Mouse (Mus musculus) lung, postnatal 0 days (tissue): ENCODE measurements around the gene Krtap15. TPM values are rescaled to one million over a fixed set of nuclear protein-coding genes. Genes with fewer than 3 reads are reported as not detected.

Experiments used
- ATAC-seq: fragments of 200-750 bp; cut with Nextera tagmentation; 2 replicates; pipeline ENCODE4 v1.8.0; 2017; ENCODE audit warnings: moderate library complexity
- DNase-seq: peaks from one replicate; pipeline ENCODE4 v3.0.0-alpha.2; 2016; ENCODE audit warnings: low spot score
- H3K27ac ChIP-seq: fragments of 300-500 bp; sonication (generic); 2 replicates; pipeline ENCODE4 v1.5.1; 2014; ENCODE audit warnings: antibody characterized with exemption, mild to moderate bottlenecking, low read length, mixed read lengths
- H3K27me3 ChIP-seq: fragments of 300-500 bp; sonication (generic); replicated peaks from 2 replicates; pipeline ENCODE4 v1.6.1; 2014; ENCODE audit warnings: low read length, mixed read lengths; ENCODE audit not compliant: insufficient read depth
- H3K36me3 ChIP-seq: fragments of 300-500 bp; sonication (generic); 2 replicates; pipeline ENCODE4 v1.6.1; 2014; ENCODE audit warnings: low read length, mixed read lengths; ENCODE audit not compliant: insufficient read depth
- H3K4me1 ChIP-seq: fragments of 300-500 bp; sonication (generic); 2 replicates; pipeline ENCODE4 v1.6.1; 2014; ENCODE audit warnings: antibody characterized with exemption, low read depth, low read length, mixed read lengths; ENCODE audit not compliant: insufficient read depth
- H3K4me2 ChIP-seq: fragments of 300-500 bp; sonication (generic); replicated peaks from 2 replicates; pipeline ENCODE4 v1.6.1; 2014; ENCODE audit warnings: low read depth, mild to moderate bottlenecking, low read length, moderate library complexity, mixed read lengths
- H3K4me3 ChIP-seq: fragments of 300-500 bp; sonication (generic); 2 replicates; pipeline ENCODE4 v1.5.1; 2014; ENCODE audit warnings: low read depth, low read length
- H3K9ac ChIP-seq: fragments of 300-500 bp; sonication (generic); replicated peaks from 2 replicates; pipeline ENCODE4 v1.6.1; 2014; ENCODE audit warnings: low read depth, mild to moderate bottlenecking
- H3K9me3 ChIP-seq: fragments of 300-500 bp; sonication (generic); 2 replicates; pipeline ENCODE4 v1.6.1; 2016; ENCODE audit warnings: low read length, mixed read lengths
- CTCF ChIP-seq: IDR thresholded peaks from 2 replicates; pipeline ENCODE4 v1.5.1; 2016; ENCODE audit warnings: antibody characterized with exemption, mild to moderate bottlenecking
- EP300 ChIP-seq: IDR thresholded peaks from 2 replicates; pipeline ENCODE4 v1.6.1; 2016; ENCODE audit warnings: antibody characterized with exemption, mild to moderate bottlenecking, control low read depth
- WGBS: fragments of 180-500 bp; shearing (Covaris S2); extraction: QIAGEN DNeasy Blood & Tissue Kit; methylation state at CpG from one replicate; pipeline ENCODE4 v1.1.7; 2014; 5-methylcytosine and 5-hydroxymethylcytosine counted together
- polyA plus RNA-seq: library from polyadenylated mRNA; unstranded; fragments of >200 nt; fragmentation: Nextera tagmentation; extraction: Ambion mirVana; gene quantifications from 2 replicates; pipeline ENCODE4 v1.2.1, GENCODE M21; 2015

The Krtap15 gene
- polyA plus RNA-seq, 1 experiment from 2014 or later, result not detected

- H3K4me2 ChIP-seq, result no peak within 1 kb of the TSS
- H3K27me3 ChIP-seq, result no peaks in the 10 kb centered on the region
- 78% methylated on average over 6 of the region's 6 CpGs for WGBS
- H3K4me3 ChIP-seq, result no peak within 1 kb of the TSS
- ATAC-seq, result no peak
- H3K27ac ChIP-seq, result no peak within 1 kb of the TSS
- no peaks in the 10 kb centered on the region for H3K9me3 ChIP-seq
- H3K4me1 ChIP-seq, result no peaks in the 10 kb centered on the region
- H3K9ac ChIP-seq, result no peak within 1 kb of the TSS
- no peaks in the 10 kb centered on the region for H3K36me3 ChIP-seq
- DNase-seq, result no peak
- TF ChIP-seq EP300, result no peak
- no peak for TF ChIP-seq CTCF
These were observed 49.3 kb downstream of the Krtap15 start, which contains the start of gene Krtap19-1 for GRCm38 (mm10) chr16:88869311-88869710. Krtap19-1 (minus strand) TSS chr16:88869411.

GRCm38 (mm10) chr16:88874169-88874568 is 54.2 kb downstream of the Krtap15 start, which contains the start of gene Krtap19-2:
Krtap19-2 (minus strand) TSS chr16:88874269.
- DNase-seq (no peak), ATAC-seq (no peak)
- no peaks in the 10 kb centered on the region for H3K9me3 ChIP-seq
- no peak within 1 kb of the TSS for H3K27ac ChIP-seq
- 94% methylated on average over 3 of the region's 3 CpGs for WGBS
- TF ChIP-seq CTCF (no peak), EP300 (no peak)
- no peak within 1 kb of the TSS for H3K9ac ChIP-seq
- H3K27me3 ChIP-seq, result no peaks in the 10 kb centered on the region
- H3K4me2 ChIP-seq, result no peak within 1 kb of the TSS
- no peak within 1 kb of the TSS for H3K4me3 ChIP-seq
- H3K36me3 ChIP-seq, result no peaks in the 10 kb centered on the region
- no peaks in the 10 kb centered on the region for H3K4me1 ChIP-seq

GRCm38 (mm10) chr16:88877938-88878337 is 57.9 kb downstream of the Krtap15 start, which contains the start of gene Krtap19-3:
Krtap19-3 (minus strand) TSS chr16:88878038.
- no peaks in the 10 kb centered on the region for H3K4me1 ChIP-seq
- no peaks in the 10 kb centered on the region for H3K27me3 ChIP-seq
- ATAC-seq (no peak), DNase-seq (no peak)
- H3K9ac ChIP-seq, result no peak within 1 kb of the TSS
- no peak for TF ChIP-seq CTCF
- TF ChIP-seq EP300, result no peak
- no peak within 1 kb of the TSS for H3K4me2 ChIP-seq
- H3K4me3 ChIP-seq, result no peak within 1 kb of the TSS
- H3K36me3 ChIP-seq, result no peaks in the 10 kb centered on the region
- H3K27ac ChIP-seq, result no peak within 1 kb of the TSS
- no peaks in the 10 kb centered on the region for H3K9me3 ChIP-seq
- 70% methylated on average over 2 of the region's 2 CpGs for WGBS

Other genes starting within 250 kb of the Krtap15 start
- gene Krtap24-1, start 207.9 kb upstream of the Krtap15 start, polyA plus RNA-seq, result not detected in 2 replicates
- gene 2310079G19Rik, start 192.5 kb upstream of the Krtap15 start, polyA plus RNA-seq, result not detected in 2 replicates
- gene Krtap26-1, start 172.4 kb upstream of the Krtap15 start, polyA plus RNA-seq, result not detected in 2 replicates
- gene Krtap27-1, start 148.5 kb upstream of the Krtap15 start, polyA plus RNA-seq, result not detected in 2 replicates
- not detected in 2 replicates for gene 2310061N02Rik, start 112.3 kb upstream of the Krtap15 start, polyA plus RNA-seq
- gene Krtap13-1, start 91.4 kb upstream of the Krtap15 start, polyA plus RNA-seq, result not detected in 2 replicates
- not detected in 2 replicates for gene Krtap13, start 68.6 kb upstream of the Krtap15 start, polyA plus RNA-seq
- gene 2310034C09Rik, start 61.4 kb upstream of the Krtap15 start, polyA plus RNA-seq, result not detected in 2 replicates
- gene 2310057N15Rik, start 46.0 kb upstream of the Krtap15 start, polyA plus RNA-seq, result not detected in 2 replicates
- not detected in 2 replicates for gene Gm5965, start 42.3 kb upstream of the Krtap15 start, polyA plus RNA-seq
- not detected in 2 replicates for gene Gm20741, start 8.0 kb upstream of the Krtap15 start, polyA plus RNA-seq
- gene Krtap14, start 5.9 kb downstream of the Krtap15 start, polyA plus RNA-seq, result not detected in 2 replicates
- gene Krtap19-1, start 49.2 kb downstream of the Krtap15 start, polyA plus RNA-seq, result not detected in 2 replicates
- not detected in 2 replicates for gene Krtap19-2, start 54.1 kb downstream of the Krtap15 start, polyA plus RNA-seq
- not detected in 2 replicates for gene Krtap19-3, start 57.8 kb downstream of the Krtap15 start, polyA plus RNA-seq
- gene Krtap19-4, start 64.9 kb downstream of the Krtap15 start, polyA plus RNA-seq, result not detected in 2 replicates
- gene Krtap19-5, start 76.2 kb downstream of the Krtap15 start, polyA plus RNA-seq, result not detected in 2 replicates
- not detected in 2 replicates for gene Krtap19-9b, start 112.0 kb downstream of the Krtap15 start, polyA plus RNA-seq
- gene Krtap16-3, start 142.7 kb downstream of the Krtap15 start, polyA plus RNA-seq, result not detected in 2 replicates
- not detected in 2 replicates for gene Krtap22-2, start 190.5 kb downstream of the Krtap15 start, polyA plus RNA-seq
- not detected in 2 replicates for gene Gm10229, start 195.1 kb downstream of the Krtap15 start, polyA plus RNA-seq
- not detected in 2 replicates for gene Krtap6-1, start 211.5 kb downstream of the Krtap15 start, polyA plus RNA-seq
- gene Gm10228, start 221.3 kb downstream of the Krtap15 start, polyA plus RNA-seq, result not detected in 2 replicates
- gene Krtap6-5, start 227.7 kb downstream of the Krtap15 start, polyA plus RNA-seq, result not detected in 2 replicates
- not detected in 2 replicates for gene 1110025L11Rik, start 243.8 kb downstream of the Krtap15 start, polyA plus RNA-seq